Mouse (Mus musculus) frontal cortex, postnatal 36 days (tissue): ENCODE measurements around the gene Olfr1411.
A peak's percentile ranks its signal among the peaks of the same experiment; 100 is the strongest.

Source experiments
- DNase-seq, 2 experiments: peaks; one replicate each; pipeline ENCODE4 v3.0.0; 2022; ENCODE audit warnings: low spot score in 2 of 2

The Olfr1411 gene

GRCm38 (mm10) chr1:92638736-92639135, 44.5 kb downstream of the Olfr1411 start:
- DNase-seq = no peak

GRCm38 (mm10) chr1:92640393-92640792, 46.2 kb downstream of the Olfr1411 start:
- DNase-seq = no peak

- peak; percentile 91 to 92 for DNase-seq
Observed at GRCm38 (mm10) chr1:92641514-92642272, 47.5 kb downstream of the Olfr1411 start, which contains the start of gene Cops9. Gene Cops9 (minus strand): TSS chr1:92641985.

GRCm38 (mm10) chr1:92643691-92644090, 49.5 kb downstream of the Olfr1411 start:
- DNase-seq = no peak

GRCm38 (mm10) chr1:92644916-92645315, 50.7 kb downstream of the Olfr1411 start:
- DNase-seq = no peak

- DNase-seq = no peak
Observed at GRCm38 (mm10) chr1:92646111-92646510, 51.9 kb downstream of the Olfr1411 start.

- DNase-seq = no peak
Observed at GRCm38 (mm10) chr1:92646601-92647000, 52.4 kb downstream of the Olfr1411 start.

- no peak for DNase-seq
Observed at GRCm38 (mm10) chr1:92647026-92647425, 52.8 kb downstream of the Olfr1411 start.
